9 mouse cellular contexts compared by ENCODE assay signal in the genomic region with DNA sequence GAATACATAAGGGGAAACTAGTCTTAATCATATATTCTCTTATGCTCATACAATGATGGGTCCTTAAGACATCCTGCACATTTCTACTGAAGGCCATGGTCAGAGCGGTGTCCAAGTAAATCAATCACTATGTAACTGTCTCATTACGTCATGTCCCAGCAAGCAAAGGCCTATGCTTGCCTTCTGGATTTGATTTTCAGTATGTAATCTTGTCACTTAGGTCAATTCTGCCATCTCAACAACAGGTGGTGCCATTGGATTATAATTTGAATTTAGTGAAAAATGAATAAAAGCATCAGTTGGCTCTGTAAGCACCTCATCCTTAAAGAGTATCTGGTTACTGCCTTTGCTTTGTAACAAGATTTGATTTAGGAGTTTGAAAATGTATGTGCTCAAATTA. TPM values are rescaled to one million over a fixed set of nuclear protein-coding genes. Genes with fewer than 3 reads are reported as not detected.
A peak's percentile ranks its signal among the peaks of the same experiment; 100 is the strongest.
DNase-seq lines count a peak whose midpoint lies in the region; ATAC-seq and TF ChIP-seq lines count a peak whose summit lies in the region.
"Had no signal": no experiment of that assay in that cellular context is flagged by ENCODE, and none has a peak within 500 bp of the region (broad histone marks: within the 10 kb centered on the region; RNA-seq: fewer than 3 reads in every experiment).

No protein-coding gene starts in this region.

- no peaks in the 10 kb centered on the region for H3K9me3 ChIP-seq in heart, postnatal 0 days (replicated peaks; ENCODE audit: control insufficient read depth, low read length)
- no peaks in the 10 kb centered on the region for H3K9me3 ChIP-seq in midbrain, embryonic 14.5 days (ENCODE audit: control insufficient read depth, low read length)
- no peaks in the 10 kb centered on the region for H3K9me3 ChIP-seq in midbrain, embryonic 10.5 days (replicated peaks)

- WGBS in heart, postnatal 0 days = 61% methylated on average over 2 of the region's 2 CpGs
- 89% methylated on average over 2 of the region's 2 CpGs for WGBS in midbrain, embryonic 14.5 days
- WGBS in midbrain, embryonic 10.5 days = 79% methylated on average over 2 of the region's 2 CpGs

- H3K9ac ChIP-seq in heart, postnatal 0 days (replicated peaks; ENCODE audit: low read depth, low read length) = no peak overlapping the region
- H3K9ac ChIP-seq in midbrain, embryonic 14.5 days (replicated peaks; ENCODE audit: low read length) = no peak overlapping the region

- TF ChIP-seq EP300 in heart, postnatal 0 days (IDR thresholded peaks at IDR 0.05; ENCODE audit: low read depth) = no peak

- no peaks in the 10 kb centered on the region for H3K27me3 ChIP-seq in heart, postnatal 0 days (ENCODE audit: control insufficient read depth, insufficient read depth, low read length)
- no peaks in the 10 kb centered on the region for H3K27me3 ChIP-seq in midbrain, embryonic 14.5 days (ENCODE audit: control insufficient read depth, insufficient read depth, low read length)
- no peaks in the 10 kb centered on the region for H3K27me3 ChIP-seq in midbrain, embryonic 10.5 days (ENCODE audit: low read depth, poor library complexity, severe bottlenecking)
- no peaks in the 10 kb centered on the region for H3K27me3 ChIP-seq in splenic B cell, adult 2 months (ENCODE audit: control insufficient read depth, insufficient read depth, low read length, poor library complexity, severe bottlenecking)

- H3K27ac ChIP-seq in heart, postnatal 0 days (ENCODE audit: low read depth) = no peak overlapping the region
- H3K27ac ChIP-seq in midbrain, embryonic 14.5 days (replicated peaks; ENCODE audit: low read depth, low read length) = no peak overlapping the region
- H3K27ac ChIP-seq in midbrain, embryonic 10.5 days (replicated peaks) = no peak overlapping the region
- no peak overlapping the region for H3K27ac ChIP-seq in cortical plate, adult 2 months (ENCODE audit: insufficient read depth, low read length)

- no peak overlapping the region for H3K4me3 ChIP-seq in heart, postnatal 0 days (ENCODE audit: low read depth, low read length)
- H3K4me3 ChIP-seq in midbrain, embryonic 14.5 days (replicated peaks; ENCODE audit: low read depth, low read length) = no peak overlapping the region
- no peak overlapping the region for H3K4me3 ChIP-seq in midbrain, embryonic 10.5 days
- H3K4me3 ChIP-seq in cortical plate, adult 2 months (ENCODE audit: insufficient read depth, low read length) = no peak overlapping the region

- H3K4me2 ChIP-seq in heart, postnatal 0 days (ENCODE audit: low read depth, low read length) = no peak overlapping the region
- no peak overlapping the region for H3K4me2 ChIP-seq in midbrain, embryonic 14.5 days (ENCODE audit: low read length)

- no peak for TF ChIP-seq POLR2A in cortical plate, adult 2 months (IDR thresholded peaks at IDR 0.05; ENCODE audit: extremely low read depth, insufficient read depth, low read length)

- no peaks in the 10 kb centered on the region for H3K4me1 ChIP-seq in heart, postnatal 0 days (ENCODE audit: control insufficient read depth, insufficient read depth)
- no peaks in the 10 kb centered on the region for H3K4me1 ChIP-seq in midbrain, embryonic 14.5 days (ENCODE audit: control insufficient read depth, insufficient read depth, low read length)
- no peaks in the 10 kb centered on the region for H3K4me1 ChIP-seq in midbrain, embryonic 10.5 days
- H3K4me1 ChIP-seq in cortical plate, adult 2 months (ENCODE audit: control insufficient read depth, insufficient read depth, low read length) = no peaks in the 10 kb centered on the region

- no peak for DNase-seq in heart, postnatal 0 days (ENCODE audit: low spot score)
- no peak for DNase-seq in heart, postnatal 36 days
- DNase-seq in midbrain, embryonic 14.5 days = peak; percentile 70
- no peak for DNase-seq in midbrain, embryonic 10.5 days (ENCODE audit: low spot score)
- peak; percentile 20 for DNase-seq in splenic B cell, adult 2 months (ENCODE audit: low read depth, low spot score)
- DNase-seq in kidney, postnatal 10 days = no peak
- no peak for DNase-seq in cerebellum, adult 18-20 months
- DNase-seq: heart, adult 18-20 months had no signal

- intact Hi-C loops in heart, postnatal 36 days (cut with DNase I) = no loop called here

- ATAC-seq in heart, postnatal 0 days (ENCODE audit: insufficient read depth, low read depth) = no peak
- ATAC-seq in midbrain, embryonic 14.5 days (ENCODE audit: low FRiP score, low TSS enrichment) = no peak

- H3K36me3 ChIP-seq in heart, postnatal 0 days (replicated peaks; ENCODE audit: control insufficient read depth, insufficient read depth, low read length) = no peaks in the 10 kb centered on the region
- H3K36me3 ChIP-seq in midbrain, embryonic 14.5 days (ENCODE audit: control insufficient read depth, insufficient read depth, low read length) = no peaks in the 10 kb centered on the region
- H3K36me3 ChIP-seq in midbrain, embryonic 10.5 days = no peaks in the 10 kb centered on the region
- H3K36me3 ChIP-seq in splenic B cell, adult 2 months (ENCODE audit: control insufficient read depth, insufficient read depth, low read length, poor library complexity, severe bottlenecking) = no peaks in the 10 kb centered on the region

- peak; percentile 48 for TF ChIP-seq CTCF in heart, postnatal 0 days (IDR thresholded peaks at IDR 0.05; ENCODE audit: low read depth)
- peak; percentile 30; the same call in 1 of the 2 replicates for TF ChIP-seq CTCF in cortical plate, adult 2 months (IDR thresholded peaks at IDR 0.05; ENCODE audit: extremely low read depth, insufficient read depth, low read length)

RNA-seq across cellular contexts. Expression of gene Mindy3, which starts 18.9 kb away (rescaled TPM):
- total RNA-seq in heart, postnatal 0 days (2014; rRNA removed; ENCODE audit: low replicate concordance) = 20.4 and 39.5 TPM in 2 replicates
- 27.9 and 30.3 TPM in 2 replicates for polyA plus RNA-seq in heart, postnatal 0 days (2015; fragmentation: Nextera tagmentation; extraction: Ambion mirVana)
- 10 to 100 TPM; 14.4 to 18.9 TPM for total RNA-seq in heart, postnatal 36 days (2021)
- polyA plus RNA-seq in midbrain, embryonic 14.5 days (2014; fragmentation: Nextera tagmentation; extraction: Ambion mirVana) = 53.2 and 56.7 TPM in 2 replicates
- polyA plus RNA-seq in midbrain, embryonic 10.5 days (2016; fragmentation: Nextera tagmentation; extraction: Ambion mirVana) = 34.0 and 35.5 TPM in 2 replicates
- 54.7 and 54.8 TPM in 2 replicates for polyA plus RNA-seq in cortical plate, adult 2 months (2012; rRNA removed)

Comparison
In these comparisons a context has a peak if more than half of its experiments do, and no peak if none do; other contexts are left out.
1. DNase-seq: peak in midbrain, embryonic 14.5 days (single experiment) and splenic B cell, adult 2 months (single experiment); none in heart, postnatal 0 days (single experiment), heart, postnatal 36 days (0 of 2), midbrain, embryonic 10.5 days (single experiment), kidney, postnatal 10 days (single experiment) and cerebellum, adult 18-20 months (0 of 2).